Mouse (Mus musculus): ENCODE measurements around the gene Prg3.

Prg3 gene

DNA sequence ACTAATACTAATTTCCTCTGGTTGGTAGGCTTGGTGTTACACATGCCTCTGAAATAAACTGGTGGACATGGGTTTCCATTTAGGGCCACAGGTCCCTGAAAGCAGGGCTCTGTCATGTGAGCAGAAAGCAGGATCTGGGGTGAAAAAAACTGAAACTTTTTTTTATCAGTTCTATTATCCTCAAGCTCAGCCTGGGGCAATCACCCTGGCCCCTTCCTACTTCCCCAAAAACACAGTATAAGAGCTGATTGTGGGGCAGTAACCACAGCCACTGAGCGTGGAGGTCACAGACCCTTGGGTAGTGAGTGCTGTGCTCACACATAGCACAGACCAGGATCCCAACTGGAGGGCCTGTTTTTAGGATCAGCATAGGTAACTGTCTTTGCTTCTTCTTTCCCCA lies at the start of gene Prg3:
TSS of gene Prg3 (plus strand) at position 286 of the 400 bp plus-strand sequence.
- DNase-seq (ENCODE audit: low spot score in 2 of 2) = no peak

DNA sequence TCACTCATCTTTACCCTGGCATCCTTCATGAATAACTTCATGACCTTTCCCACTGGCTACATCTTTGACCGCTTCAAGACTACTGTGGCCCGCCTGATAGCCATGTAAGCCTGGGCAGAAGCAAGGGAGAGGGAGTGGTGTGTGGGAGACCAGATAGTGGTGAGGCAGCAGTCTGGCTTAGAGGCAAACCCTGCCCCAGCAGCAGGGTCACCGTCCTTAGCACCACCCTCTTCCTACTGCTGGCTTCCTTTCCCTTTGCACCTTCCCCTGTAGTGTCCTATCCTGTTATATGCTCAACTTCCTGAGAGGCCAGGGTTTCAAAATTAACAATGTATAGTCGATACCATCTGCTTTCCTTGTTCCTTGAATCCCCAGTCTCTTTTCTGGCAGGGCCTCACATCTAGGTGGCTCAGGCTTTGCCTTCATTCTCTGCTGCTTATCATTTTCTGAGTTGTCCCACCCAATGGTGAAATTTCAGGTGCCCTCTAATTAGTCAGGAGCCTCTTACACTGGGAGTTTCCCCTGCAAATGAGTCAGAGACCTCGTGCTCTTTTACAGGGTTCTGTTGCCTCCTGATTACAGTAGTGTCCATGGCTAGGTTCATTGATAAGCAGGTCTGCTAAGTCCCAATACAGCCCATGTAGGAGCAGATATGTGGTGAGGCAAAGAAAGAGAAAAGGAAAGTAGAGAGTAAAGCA lies 49.6 kb upstream of the Prg3 start:
- DNase-seq (ENCODE audit: low spot score in 2 of 2) = peak; percentile 45 to 54

DNA sequence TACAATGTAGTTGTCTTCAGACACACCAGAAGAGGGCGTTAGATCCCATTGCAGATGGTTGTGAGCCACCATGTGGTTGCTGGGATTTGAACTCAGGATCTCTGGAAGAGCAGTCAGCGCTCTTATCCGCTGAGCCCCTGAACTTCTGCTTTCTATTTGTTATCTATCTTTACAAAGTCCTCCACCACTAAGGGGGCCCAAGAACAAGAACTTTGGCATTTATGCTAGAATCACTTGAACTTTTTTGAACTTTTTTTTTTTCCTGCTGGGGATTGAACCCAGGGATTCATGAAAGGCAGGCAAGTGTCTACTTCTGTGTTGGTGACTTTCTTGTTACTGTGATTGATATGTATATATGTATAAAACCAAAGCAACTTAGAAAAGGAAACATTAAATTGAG lies 48.7 kb upstream of the Prg3 start:
- DNase-seq (ENCODE audit: low spot score in 2 of 2) = no peak

DNA sequence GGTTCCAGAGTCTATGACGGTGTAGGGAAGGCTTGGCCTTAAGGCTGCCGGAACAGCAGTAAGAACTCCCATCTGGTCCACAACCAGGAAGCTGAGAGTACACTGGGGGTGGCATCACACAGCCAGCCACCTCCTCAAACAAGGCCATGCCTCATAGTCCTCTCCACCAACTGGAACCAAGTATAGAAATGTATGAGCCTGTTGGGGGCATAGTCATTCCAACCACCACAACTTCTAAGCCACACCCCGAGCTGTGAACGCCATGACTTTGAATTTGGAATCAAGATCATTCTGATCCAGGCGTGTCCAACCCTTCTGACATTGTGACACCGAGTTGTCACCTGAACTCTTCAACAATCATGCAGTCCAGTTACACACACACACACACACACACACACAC lies 48.3 kb upstream of the Prg3 start:
- DNase-seq (ENCODE audit: low spot score in 2 of 2) = no peak

DNA sequence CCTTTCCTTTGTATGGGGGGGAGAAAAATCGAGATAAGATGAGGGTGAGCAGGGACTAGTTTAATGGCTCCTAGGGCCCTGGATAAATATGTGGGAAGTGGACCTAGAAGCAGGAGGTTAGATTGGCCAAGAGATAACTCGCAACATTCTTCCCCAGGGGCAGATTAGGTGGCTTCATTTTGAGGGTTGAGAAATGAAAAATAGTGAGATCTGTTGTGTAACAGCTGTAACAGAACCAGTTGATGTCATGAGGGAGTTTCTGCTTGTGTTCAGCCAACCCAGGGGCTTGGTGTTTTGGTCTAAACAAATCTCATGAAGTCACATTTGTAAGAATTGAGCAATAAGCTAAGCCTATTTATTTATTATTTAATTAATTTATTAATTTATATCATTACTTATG lies 46.7 kb upstream of the Prg3 start:
- no peak for DNase-seq (ENCODE audit: low spot score in 2 of 2)

DNA sequence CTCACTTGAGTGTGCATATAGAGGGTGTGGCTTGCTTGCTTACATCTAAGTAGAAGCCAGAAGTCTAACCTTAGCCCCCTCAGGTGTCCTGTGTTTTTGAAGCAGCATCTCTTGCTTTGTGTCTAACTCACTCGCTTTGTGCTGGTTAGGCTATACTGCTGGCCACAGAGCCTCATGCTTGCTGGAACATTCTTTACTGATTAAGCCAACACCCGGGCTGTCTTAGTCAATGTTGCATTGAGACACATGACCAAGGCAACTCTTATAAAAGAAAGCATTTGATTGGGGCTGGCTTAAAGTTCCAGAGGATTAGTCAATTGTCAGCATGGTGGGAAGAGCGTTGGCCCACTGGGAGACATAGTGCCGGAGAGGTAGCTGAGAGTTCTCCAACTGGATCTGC lies 46.2 kb upstream of the Prg3 start:
- DNase-seq (ENCODE audit: low spot score in 2 of 2) = no peak

DNA sequence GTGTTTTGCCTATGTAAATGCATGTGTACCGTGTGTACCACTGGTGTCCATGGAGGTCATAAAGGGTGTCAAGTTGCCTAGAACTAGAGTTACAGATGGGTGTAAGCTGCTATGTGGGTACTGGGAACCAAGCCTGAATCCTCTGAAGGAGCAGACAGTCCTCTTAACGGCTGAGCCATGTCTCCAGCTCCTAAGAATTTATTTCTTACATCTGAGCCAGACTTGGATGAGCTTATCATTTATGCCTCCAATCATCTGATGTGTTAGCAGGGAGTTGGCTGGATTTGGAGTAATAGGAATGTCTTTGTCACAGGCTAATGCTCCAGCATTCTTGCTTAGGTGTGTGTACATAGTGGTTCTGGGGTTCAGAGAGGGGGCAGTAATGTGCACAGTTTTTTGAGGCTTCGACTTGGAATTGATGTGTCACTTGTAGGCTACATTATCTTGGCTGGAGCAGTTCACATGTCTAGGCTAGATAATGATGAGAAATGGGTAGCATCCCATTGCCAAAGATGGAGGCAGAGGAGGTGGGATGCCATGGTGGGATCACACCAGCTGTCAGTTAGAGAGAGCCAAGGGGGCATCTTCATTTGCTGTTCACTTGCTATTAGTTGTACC lies 40.8 kb upstream of the Prg3 start:
- no peak for DNase-seq (ENCODE audit: low spot score in 2 of 2)

DNA sequence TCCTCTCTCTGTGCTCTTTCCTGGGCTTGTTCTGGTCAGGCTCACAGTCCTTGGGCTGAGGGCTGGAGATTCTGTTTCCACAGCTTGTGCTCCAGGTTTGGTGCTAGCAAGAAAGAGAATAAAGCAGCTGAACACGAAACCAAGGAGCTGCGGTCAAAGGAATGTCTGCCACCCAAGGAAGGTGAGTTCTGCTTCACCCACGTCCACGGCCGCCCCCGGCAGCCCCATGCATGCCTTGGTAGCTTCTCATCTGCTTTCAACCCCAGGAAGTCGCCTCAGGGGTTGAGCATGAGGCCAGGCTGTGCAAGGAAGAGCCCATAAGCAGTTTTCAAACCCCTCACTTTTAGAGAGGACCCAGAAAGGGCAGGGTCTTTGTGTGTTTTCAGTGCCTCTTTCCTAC lies 39.8 kb upstream of the Prg3 start:
- DNase-seq (ENCODE audit: low spot score in 2 of 2) = no peak

DNA sequence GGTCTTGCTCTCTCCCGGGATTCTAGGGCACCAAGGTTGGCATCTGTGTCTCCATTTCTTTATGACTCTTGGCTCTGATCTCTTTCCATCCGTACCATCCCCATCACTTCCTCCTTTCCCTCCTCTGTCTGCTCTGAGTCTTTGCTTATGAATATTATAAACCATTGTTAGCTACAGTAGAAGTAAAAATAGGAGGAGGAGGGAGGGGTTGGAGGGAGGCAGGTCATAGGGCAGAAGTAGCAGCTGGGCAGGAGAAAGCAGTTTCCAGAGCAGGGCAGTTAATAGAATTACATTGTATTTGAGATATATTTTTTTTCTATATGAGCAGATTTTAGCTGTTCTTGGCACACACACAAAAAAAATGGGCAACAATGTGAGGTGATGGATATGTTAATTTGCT lies 39.3 kb upstream of the Prg3 start:
- no peak for DNase-seq (ENCODE audit: low spot score in 2 of 2)

DNA sequence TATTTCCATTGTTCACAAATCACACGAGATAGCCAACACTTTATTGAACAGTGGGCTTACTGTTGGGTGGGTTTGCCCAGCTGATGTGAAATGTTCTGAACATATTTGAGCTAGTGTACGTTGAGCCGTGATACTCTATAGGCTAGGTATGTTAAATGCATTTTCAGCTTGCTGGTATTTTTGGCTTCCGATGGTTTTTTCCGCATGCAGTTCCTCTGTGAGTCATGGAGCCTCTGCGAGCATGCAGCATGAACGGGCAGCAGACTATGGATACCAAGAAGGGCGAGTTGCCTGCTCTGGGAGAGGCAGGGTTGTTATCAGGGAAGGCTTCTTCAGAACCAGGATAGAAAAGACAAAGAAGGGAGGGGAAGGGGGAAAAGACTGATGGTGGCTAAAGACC lies 37.0 kb upstream of the Prg3 start:
- DNase-seq (ENCODE audit: low spot score in 2 of 2) = no peak

DNA sequence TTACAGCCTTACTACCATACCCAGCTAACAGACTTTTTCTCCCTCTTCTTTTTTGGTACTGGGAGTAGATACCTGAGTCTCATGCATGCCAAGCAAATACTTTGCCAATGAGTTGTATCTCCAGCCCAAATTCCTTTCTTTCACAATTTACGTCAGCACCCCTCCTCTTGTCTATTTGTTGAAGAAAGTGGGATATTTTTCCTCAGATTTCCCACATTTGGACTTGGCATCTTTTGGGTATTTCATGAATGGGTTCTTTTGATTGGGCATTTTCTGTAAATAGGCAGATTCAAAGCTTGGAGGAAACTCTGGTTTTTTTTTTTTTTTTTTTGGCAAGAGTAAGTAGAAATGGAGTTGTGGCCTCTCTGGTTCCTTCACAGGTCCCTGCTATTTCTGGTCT lies 35.8 kb upstream of the Prg3 start:
- DNase-seq (ENCODE audit: low spot score in 2 of 2) = no peak

DNA sequence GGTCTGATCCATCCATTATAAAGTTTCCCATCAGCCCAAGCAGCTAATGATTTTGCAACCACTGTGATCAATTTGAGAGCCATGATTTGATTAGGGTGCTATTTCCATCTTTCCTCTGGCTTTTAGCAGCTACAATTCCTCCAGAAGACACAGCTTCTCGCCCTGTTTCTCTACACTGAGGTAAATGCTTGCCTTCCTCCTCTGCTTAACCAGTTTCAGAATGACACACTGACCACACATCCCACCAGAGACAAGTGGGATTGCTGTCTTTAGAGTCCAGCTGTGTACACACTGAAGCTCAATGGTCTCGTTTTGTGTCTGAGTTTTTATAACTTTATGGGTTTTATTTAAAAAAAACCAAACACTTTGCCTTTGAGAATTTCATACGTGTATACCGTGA lies 35.3 kb upstream of the Prg3 start:
- no peak for DNase-seq (ENCODE audit: low spot score in 2 of 2)

DNA sequence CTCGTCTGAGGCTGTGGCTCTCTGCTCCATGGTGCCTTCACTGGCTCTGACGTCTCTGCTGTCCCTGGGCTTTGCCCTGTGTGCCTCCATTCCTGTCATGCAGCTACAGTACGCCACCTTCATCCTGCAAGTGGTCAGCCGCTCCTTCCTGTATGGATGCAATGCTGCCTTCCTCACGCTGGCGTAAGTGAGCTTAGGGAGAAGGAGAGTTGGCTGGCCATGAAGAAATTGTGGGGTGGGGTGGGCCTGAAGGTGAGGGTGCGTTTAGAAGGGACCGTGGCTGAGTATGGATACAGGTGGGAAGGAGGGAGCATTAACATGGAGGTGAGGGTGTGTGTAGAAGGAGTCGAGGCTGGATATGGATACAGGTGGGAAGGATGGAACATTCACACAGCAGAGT lies 32.6 kb upstream of the Prg3 start:
- no peak for DNase-seq (ENCODE audit: low spot score in 2 of 2)

DNA sequence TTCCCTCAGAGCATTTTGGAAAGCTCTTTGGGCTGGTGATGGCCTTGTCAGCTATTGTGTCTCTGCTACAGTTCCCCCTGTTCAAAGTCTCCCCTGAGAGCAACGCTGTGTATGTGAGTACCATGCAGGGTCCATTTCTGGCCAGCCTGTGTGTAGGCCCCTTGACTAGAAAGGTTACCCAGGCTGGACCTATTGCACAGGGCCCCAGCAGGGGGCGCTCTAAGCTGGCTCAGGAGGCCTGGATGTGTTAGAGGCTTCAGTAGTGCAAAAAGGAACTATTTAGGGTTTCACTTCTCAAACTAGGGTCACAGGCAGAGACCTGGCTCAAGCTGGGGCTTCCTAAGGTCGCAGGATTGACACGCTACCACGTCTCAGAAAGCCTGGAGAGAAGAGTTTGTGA lies 31.7 kb upstream of the Prg3 start:
- peak; percentile 60 to 79 for DNase-seq (ENCODE audit: low spot score in 2 of 2)

DNA sequence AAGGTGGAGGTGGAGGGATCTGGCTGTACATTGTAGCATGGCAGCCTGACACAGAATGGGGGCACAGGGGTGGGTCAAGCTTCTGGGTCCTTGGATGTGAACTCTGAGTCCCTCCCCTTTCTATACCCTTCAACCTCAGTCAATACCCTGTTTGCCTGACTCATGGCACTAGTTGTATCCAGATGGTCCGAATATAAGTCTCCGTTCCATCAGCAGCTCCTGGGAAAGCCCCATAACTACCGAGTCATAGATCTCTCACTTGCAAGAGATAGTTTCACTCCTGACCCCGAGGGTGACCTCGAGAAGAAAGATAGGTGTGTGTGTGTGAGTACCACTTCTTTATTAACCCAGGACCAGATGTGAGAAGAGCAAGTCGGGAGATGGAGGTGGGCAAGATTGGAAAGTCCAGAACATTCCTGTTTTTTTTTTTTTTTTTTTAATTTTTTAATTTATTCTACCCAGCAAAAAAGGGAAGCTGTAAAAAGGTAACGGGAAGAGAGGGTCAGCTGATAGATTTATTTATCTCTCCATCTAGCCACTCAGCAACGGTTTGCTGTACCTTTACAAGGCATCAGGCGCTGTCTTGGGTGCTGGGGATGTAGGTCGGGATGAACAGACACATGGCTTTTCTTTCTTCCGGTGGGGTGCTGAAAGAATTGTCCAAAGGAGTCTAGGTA lies 29.3 kb upstream of the Prg3 start:
- no peak for DNase-seq (ENCODE audit: low spot score in 2 of 2)

DNA sequence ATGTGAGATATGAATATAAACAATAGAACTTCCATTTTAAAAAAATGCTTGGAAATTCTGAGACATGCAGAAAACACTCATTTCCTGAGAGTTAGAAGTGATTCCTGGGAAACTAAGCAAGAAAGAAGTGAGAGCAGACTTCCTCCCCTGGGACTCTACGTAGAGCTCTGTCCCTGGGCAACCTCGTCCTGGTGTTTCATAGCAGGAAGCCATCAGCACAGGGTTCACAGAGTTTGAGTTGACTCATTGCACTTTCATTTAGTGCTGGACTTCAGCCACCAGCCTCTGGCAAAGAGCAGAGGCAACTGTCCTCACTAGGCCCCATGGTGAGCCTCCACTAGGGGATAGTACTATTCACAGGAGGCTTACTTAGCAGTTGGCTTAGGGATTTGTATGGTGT lies 26.7 kb upstream of the Prg3 start:
- DNase-seq (ENCODE audit: low spot score in 2 of 2) = no peak

DNA sequence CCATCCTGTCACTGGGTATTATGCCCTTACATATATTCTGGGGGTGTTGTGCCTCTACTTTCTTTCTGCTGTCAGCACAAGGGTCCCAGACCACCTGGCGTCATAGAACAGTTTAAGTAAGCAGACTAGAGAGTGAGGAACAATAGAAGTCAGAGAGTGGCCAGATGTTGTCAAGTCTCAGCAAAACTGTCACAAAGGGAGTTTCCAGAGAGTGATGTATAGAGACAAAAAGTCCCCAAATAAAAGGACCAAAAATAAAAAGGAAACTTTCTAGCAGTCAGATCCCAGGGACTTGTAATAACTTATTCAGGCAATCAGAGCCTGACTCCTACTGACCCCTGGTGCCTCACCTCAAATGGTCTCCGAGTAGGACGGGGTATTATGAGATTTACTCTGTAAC lies 26.1 kb upstream of the Prg3 start:
- no peak for DNase-seq (ENCODE audit: low spot score in 2 of 2)

DNA sequence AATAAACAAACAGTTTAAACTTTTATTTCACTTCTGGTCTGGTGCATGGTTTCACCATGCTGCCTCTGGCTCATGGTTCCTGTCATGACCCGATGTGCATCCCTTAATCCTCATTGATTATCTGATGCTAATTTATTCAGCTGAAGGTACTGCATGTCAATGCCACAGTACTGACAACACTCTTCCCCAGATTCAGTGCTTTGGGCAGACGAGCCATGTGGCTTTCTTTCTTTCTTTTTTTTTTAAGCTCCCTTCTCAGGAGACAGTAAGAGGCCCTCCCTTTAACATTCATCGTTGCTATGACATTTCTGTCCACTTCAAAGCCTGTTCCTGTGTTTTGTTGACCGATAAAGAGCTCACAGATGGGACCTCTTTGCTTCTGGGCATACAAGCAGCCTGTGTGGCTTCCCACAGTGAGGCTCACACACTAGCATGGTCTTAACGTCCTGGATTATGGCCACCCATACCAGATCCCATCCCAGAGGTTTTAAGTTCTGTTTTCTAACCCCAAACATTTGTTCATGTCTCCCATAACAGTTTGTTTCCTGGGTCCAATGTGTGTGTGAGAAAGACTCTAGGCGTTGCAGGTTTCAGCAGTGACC lies 25.0 kb upstream of the Prg3 start:
- no peak for DNase-seq (ENCODE audit: low spot score in 2 of 2)

DNA sequence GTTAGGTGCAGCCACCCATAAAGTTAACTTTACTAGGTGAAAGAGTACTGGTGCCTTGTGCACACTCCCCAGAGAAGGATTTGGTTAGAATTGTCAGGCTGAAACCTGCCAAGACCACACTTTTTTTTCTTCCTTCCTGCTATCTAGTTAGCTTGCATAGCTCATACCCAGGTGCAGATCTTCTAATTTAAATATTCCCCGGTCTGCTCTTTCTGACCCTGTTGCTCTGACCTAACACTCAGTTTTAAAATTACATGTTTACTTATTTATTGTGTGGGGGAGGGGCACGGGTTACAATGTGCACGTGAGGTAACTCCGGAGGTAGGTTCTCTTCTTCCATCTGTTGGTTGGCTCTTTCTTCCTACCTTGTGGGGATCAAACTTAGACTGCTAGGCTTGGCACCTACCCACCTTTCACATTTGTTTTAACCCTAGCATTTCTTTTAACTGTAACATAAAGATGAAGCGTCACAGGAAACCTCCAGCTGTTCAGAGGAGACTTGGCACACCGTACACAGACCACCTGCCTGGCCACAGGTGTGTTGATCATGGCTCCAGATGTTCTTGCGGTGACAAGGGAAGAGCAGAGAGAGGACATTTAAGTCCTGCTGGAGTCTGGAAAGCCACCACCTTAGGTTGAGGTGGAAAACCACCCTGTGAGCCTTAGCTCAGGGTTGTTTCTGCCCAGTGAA lies 23.8 kb upstream of the Prg3 start:
- DNase-seq (ENCODE audit: low spot score in 2 of 2) = peak in 1 of 2 experiments; percentile 32

DNA sequence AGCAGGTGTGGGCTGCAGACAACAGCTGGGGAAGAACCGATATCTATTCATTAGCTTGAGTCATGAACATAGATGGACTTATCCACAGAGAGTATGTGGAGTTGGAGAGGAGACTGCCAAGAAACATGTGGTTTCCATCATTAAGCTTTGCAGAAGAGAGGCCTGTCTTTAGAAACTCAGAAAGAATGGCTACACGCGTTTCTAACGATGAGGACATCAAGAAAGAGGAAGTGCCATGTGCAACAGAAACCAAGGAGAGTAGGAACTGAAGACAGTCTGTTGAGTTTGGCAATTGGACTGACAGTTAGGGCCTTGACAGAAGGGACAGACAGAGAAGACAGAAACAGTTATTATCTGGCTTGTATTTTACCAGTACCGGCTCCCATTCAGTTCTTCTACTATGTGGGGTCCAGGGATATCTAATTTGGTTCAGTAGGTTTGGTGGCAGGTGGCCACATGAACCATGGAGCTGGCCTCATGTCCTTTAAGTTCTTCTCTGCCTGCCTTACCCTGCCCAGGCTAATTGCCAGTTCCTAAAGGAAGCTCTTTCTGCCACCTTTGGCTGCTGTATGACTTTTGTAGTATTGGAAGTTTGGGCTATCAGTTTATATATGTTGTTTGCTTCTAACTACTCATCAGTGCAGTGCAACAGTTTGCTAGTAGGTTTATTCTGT lies 20.6 kb upstream of the Prg3 start:
- DNase-seq (ENCODE audit: low spot score in 2 of 2) = peak in 1 of 2 experiments; percentile 21

DNA sequence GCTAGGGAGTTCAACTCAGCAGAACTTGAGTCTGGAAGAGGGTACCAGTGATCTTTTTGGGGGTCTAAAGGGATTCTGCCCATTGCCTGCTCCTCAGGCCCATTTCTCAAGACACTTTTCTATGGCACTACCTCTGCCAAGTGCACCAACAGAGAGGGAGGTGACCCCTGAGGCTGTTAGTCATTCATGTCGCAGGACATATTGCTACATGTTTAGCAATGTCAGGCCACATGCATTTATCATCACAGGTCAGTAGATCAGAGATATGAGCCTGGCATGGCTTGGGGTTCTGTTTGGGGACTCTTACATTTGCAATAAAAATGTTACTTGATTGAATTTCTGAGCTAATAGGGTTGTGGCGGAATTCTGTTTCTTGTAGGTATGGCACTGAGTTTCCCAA lies 12.4 kb upstream of the Prg3 start:
- DNase-seq (ENCODE audit: low spot score in 2 of 2) = no peak

DNA sequence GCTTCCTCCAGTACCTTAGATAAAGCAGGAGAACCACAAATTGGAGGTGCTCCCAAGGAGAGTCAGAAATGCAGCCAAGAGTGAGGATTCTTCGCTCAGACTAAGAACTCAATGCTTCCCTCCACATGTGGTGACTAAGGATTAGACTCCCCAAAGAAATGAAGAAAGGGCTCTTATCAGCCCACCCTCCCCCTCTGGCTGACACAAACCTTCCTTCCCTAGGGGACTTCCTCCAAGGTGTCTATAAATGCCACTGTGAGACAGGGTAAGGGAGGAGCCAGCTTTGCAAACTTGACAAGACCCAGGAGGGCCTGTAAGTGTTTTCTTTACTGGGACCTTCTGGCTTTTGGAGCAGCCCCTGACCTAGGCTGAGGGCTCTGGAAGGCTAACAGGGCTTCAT lies 7.8 kb upstream of the Prg3 start, which contains the start of gene Prg2:
TSS of gene Prg2 (plus strand) at position 274 of the 400 bp plus-strand sequence.
- DNase-seq (ENCODE audit: low spot score in 2 of 2) = no peak
